Mouse (Mus musculus) E14TG2a.4 (cell line): ENCODE measurements at regions not wholly inside any gene's neighbourhood (a gene's known extent, or its start where the extent isn't known, plus 50 kb on each side); places are given as distances from the start of the nearest gene placed in this dataset.

Experiments used
- CTCF ChIP-seq: conservative IDR thresholded peaks from 2 replicates; pipeline ENCODE4 v1.5.1; 2014; ENCODE audit warnings: low read length
- POU5F1 ChIP-seq: IDR thresholded peaks from 2 replicates; pipeline ENCODE4 v1.6.1; 2014; ENCODE audit warnings: low read length, borderline replicate concordance

- TF ChIP-seq CTCF (no peak), POU5F1 (no peak)
These were observed 70.7 kb upstream of the Lrpap1 start for GRCm38 (mm10) chr5:35176112-35176848.
